Mouse (Mus musculus): Measurements from ENCODE around the gene Rnf222. TPM values are rescaled to one million over a fixed set of nuclear protein-coding genes. Genes with fewer than 3 reads are reported as not detected.

The Rnf222 gene
- not detected for polyA plus RNA-seq (2015; fragmentation: Illumina TruSeq; extraction: RNeasy Lipid Tissue Mini Kit (QIAGEN cat#74804); ENCODE audit: low read depth, low replicate concordance)

DNA sequence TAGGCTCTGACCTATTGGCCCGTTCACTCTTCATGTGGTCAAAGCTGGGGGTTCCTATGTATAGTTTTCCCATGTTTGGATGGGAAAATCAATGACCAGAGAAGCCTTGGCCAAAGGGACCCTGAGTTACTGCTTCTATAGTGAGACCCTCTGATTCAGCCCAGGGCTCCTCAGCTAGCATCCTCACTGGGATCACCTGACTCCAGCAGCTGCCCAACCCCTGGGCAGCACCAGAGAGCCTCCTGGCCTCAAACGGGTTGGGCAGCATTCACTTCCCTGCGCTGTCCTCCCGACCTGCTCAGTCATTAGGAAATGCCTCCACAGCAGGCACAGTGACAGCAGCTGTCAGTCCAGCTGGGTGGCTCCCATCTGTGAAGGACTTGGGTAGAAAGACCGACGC is at the start of gene Rnf222:
Rnf222 (plus strand) TSS at position 301 of the 400 bp plus-strand sequence.

DNA sequence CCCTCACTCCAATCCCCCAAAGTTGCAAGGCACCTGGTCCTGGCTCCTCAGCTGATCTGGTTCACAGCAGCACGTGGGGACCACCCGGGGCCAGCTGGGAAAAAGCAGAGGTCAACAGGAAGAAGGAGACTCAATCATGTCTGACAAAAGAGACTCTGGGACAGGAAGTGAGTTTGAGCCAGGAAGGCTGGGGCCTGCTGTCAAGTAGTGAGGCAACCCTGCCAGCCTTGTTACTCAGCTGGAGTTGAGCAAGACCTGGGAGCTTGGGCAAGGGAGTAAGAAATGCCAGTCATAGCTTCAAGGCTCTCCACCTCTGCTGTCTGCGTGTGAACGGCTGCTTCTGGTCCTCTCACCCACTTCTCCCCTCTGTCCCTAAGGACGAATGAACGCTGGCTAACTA is 16.6 kb upstream of the Rnf222 start, which contains the start of gene Ndel1:
Ndel1 (minus strand) TSS at position 111 of the 400 bp plus-strand sequence.

DNA sequence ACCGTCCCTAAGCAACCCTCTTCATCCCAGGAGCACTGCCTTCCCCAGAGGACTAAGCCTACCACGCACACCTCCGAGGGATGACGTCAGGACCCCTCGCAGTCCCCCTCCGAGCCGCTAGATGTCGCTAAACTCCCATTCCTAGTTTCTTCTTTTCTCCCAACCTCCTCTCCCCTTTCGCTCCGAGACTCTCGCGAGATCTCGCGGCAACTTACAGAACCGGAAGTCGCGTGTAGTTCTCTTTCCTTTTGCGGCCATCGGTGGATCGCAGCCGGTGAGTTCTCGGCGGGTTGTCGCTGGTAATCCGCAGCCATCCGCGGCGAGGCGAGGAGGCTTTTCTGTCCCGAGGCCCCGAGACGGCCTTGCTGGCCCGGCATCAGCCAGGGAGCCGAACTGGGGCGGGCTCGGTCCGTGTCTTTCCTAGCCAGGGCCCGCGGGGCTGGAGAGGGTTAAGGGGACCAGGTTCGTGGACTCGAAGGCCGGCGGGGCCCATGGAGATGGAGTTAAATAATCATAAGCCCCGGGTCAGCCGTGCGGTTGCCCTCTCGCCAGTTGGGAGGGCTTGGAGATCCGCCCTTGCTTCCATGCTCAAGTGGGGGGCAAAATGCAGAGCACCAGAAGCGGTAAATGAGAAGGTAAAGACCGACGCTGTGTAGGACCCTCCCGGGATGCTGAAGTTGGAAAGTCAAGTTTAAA is 13.1 kb downstream of the Rnf222 start, which contains the start of gene Rpl26:
Rpl26 (plus strand) TSS at position 233 of the 696 bp plus-strand sequence.

DNA sequence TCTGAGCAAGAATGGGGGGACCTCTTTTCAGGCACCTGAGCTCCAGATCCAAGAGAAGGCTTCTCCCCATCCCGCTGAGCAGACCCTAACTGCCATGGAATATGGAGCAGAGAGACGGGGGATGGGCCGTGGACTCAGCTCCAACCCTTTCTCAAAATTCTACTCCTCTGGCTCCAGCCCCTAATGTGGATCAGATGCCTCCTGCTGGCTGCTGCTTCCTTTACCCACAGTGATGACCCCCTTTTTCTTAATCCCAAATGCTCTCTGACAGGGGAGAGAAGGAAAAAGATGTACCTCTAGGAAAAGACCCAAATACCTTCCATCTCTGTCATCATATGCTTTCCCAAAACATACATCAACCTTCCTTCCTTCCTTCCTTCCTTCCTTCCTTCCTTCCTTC is 38.6 kb downstream of the Rnf222 start, which contains the start of gene Odf4:
Odf4 (minus strand) TSS at position 101 of the 400 bp plus-strand sequence.

Other genes with a start within 250 kb of the Rnf222 start
- 126 TPM for gene Myh10, start 197.0 kb upstream of the Rnf222 start, polyA plus RNA-seq (2015; fragmentation: Illumina TruSeq; extraction: RNeasy Lipid Tissue Mini Kit (QIAGEN cat#74804); ENCODE audit: low read depth, low replicate concordance)
- gene Ndel1, start 16.7 kb upstream of the Rnf222 start, polyA plus RNA-seq (2015; fragmentation: Illumina TruSeq; extraction: RNeasy Lipid Tissue Mini Kit (QIAGEN cat#74804); ENCODE audit: low read depth, low replicate concordance) = 127 TPM
- 2,040 TPM for gene Rpl26, start 13.0 kb downstream of the Rnf222 start, polyA plus RNA-seq (2015; fragmentation: Illumina TruSeq; extraction: RNeasy Lipid Tissue Mini Kit (QIAGEN cat#74804); ENCODE audit: low read depth, low replicate concordance)
- gene Odf4, start 38.5 kb downstream of the Rnf222 start, polyA plus RNA-seq (2015; fragmentation: Illumina TruSeq; extraction: RNeasy Lipid Tissue Mini Kit (QIAGEN cat#74804); ENCODE audit: low read depth, low replicate concordance) = 1.1 TPM
- gene Arhgef15, start 68.9 kb downstream of the Rnf222 start, polyA plus RNA-seq (2015; fragmentation: Illumina TruSeq; extraction: RNeasy Lipid Tissue Mini Kit (QIAGEN cat#74804); ENCODE audit: low read depth, low replicate concordance) = 16.4 TPM
- 6.2 TPM for gene Slc25a35, start 79.6 kb downstream of the Rnf222 start, polyA plus RNA-seq (2015; fragmentation: Illumina TruSeq; extraction: RNeasy Lipid Tissue Mini Kit (QIAGEN cat#74804); ENCODE audit: low read depth, low replicate concordance)
- gene Rangrf, start 86.6 kb downstream of the Rnf222 start, polyA plus RNA-seq (2015; fragmentation: Illumina TruSeq; extraction: RNeasy Lipid Tissue Mini Kit (QIAGEN cat#74804); ENCODE audit: low read depth, low replicate concordance) = 41.5 TPM
- 11.4 TPM for gene Pfas, start 119.9 kb downstream of the Rnf222 start, polyA plus RNA-seq (2015; fragmentation: Illumina TruSeq; extraction: RNeasy Lipid Tissue Mini Kit (QIAGEN cat#74804); ENCODE audit: low read depth, low replicate concordance)
- gene Ctc1, start 127.4 kb downstream of the Rnf222 start, polyA plus RNA-seq (2015; fragmentation: Illumina TruSeq; extraction: RNeasy Lipid Tissue Mini Kit (QIAGEN cat#74804); ENCODE audit: low read depth, low replicate concordance) = 35.5 TPM
- gene Aurkb, start 157.1 kb downstream of the Rnf222 start, polyA plus RNA-seq (2015; fragmentation: Illumina TruSeq; extraction: RNeasy Lipid Tissue Mini Kit (QIAGEN cat#74804); ENCODE audit: low read depth, low replicate concordance) = 0.54 TPM
- gene Borcs6, start 171.2 kb downstream of the Rnf222 start, polyA plus RNA-seq (2015; fragmentation: Illumina TruSeq; extraction: RNeasy Lipid Tissue Mini Kit (QIAGEN cat#74804); ENCODE audit: low read depth, low replicate concordance) = 25.8 TPM
- gene Tmem107, start 182.3 kb downstream of the Rnf222 start, polyA plus RNA-seq (2015; fragmentation: Illumina TruSeq; extraction: RNeasy Lipid Tissue Mini Kit (QIAGEN cat#74804); ENCODE audit: low read depth, low replicate concordance) = 25.6 TPM
- 1,029 TPM for gene Vamp2, start 199.9 kb downstream of the Rnf222 start, polyA plus RNA-seq (2015; fragmentation: Illumina TruSeq; extraction: RNeasy Lipid Tissue Mini Kit (QIAGEN cat#74804); ENCODE audit: low read depth, low replicate concordance)
- 47.8 TPM for gene Per1, start 206.7 kb downstream of the Rnf222 start, polyA plus RNA-seq (2015; fragmentation: Illumina TruSeq; extraction: RNeasy Lipid Tissue Mini Kit (QIAGEN cat#74804); ENCODE audit: low read depth, low replicate concordance)
- 0.58 TPM for gene Hes7, start 231.9 kb downstream of the Rnf222 start, polyA plus RNA-seq (2015; fragmentation: Illumina TruSeq; extraction: RNeasy Lipid Tissue Mini Kit (QIAGEN cat#74804); ENCODE audit: low read depth, low replicate concordance)
- gene 9130213A22Rik, start 234.0 kb downstream of the Rnf222 start, polyA plus RNA-seq (2015; fragmentation: Illumina TruSeq; extraction: RNeasy Lipid Tissue Mini Kit (QIAGEN cat#74804); ENCODE audit: low read depth, low replicate concordance) = 0.67 TPM
- 3.9 TPM for gene Aloxe3, start 237.3 kb downstream of the Rnf222 start, polyA plus RNA-seq (2015; fragmentation: Illumina TruSeq; extraction: RNeasy Lipid Tissue Mini Kit (QIAGEN cat#74804); ENCODE audit: low read depth, low replicate concordance)